Mouse (Mus musculus) myocyte (in vitro differentiated cells): ENCODE data around the gene 4921536K21Rik.

Experiments
- REST ChIP-seq: IDR thresholded peaks from one replicate; pipeline ENCODE4 v1.6.1; 2011; ENCODE audit warnings: mild to moderate bottlenecking, control low read depth, moderate library complexity; ENCODE audit not compliant: insufficient read depth, insufficient read length
- TCF12 ChIP-seq: IDR thresholded peaks from one replicate; pipeline ENCODE4 v1.6.1; 2011; ENCODE audit warnings: mild to moderate bottlenecking, control low read depth; ENCODE audit not compliant: poor library complexity, insufficient read depth, severe bottlenecking

DNA sequence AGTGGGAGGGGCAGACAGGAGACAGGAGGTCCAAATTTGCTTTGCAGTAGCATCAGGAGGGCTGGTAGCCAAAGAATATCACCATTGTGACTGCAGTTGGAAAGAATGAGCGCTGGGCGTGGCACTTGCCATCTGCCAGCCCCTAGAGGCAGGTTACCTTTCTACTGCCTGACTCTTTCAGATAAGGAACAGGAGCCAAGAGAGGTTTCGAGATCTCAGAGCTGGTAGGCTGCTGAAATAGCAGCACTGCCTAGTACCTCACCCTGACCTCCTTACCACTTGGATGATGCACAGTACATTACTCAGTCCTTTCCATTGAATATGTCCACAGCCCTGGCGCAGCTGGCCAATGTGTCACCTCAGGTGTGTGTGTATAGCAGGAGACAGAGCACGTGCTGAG lies 7.6 kb downstream of the 4921536K21Rik start:
- TF ChIP-seq REST (no peak), TCF12 (no peak)
